Mouse (Mus musculus) bone marrow macrophage, adult 2 months (primary cell): ENCODE results near the gene Zfp143. TPM values are rescaled to one million over a fixed set of nuclear protein-coding genes. Genes with fewer than 3 reads are reported as not detected.

Source experiments
- H3K27ac ChIP-seq: 2 replicates; pipeline ENCODE4 v1.5.1; 2012; ENCODE audit warnings: low read depth, low read length; ENCODE audit not compliant: insufficient read depth
- H3K4me1 ChIP-seq: 2 replicates; pipeline ENCODE4 v1.6.1; 2012; ENCODE audit warnings: low read length; ENCODE audit not compliant: control insufficient read depth, insufficient read depth
- H3K4me3 ChIP-seq: 2 replicates; pipeline ENCODE4 v1.5.1; 2012; ENCODE audit warnings: mild to moderate bottlenecking, low read length, moderate library complexity; ENCODE audit not compliant: insufficient read depth
- CTCF ChIP-seq: IDR thresholded peaks from 2 replicates; pipeline ENCODE4 v1.5.1; 2012; ENCODE audit warnings: low read depth, mild to moderate bottlenecking, low read length, moderate library complexity
- POLR2A ChIP-seq: IDR thresholded peaks from 2 replicates; pipeline ENCODE4 v1.6.1; 2012; ENCODE audit warnings: mild to moderate bottlenecking, low read depth, low read length, borderline replicate concordance
- polyA plus RNA-seq: library from polyadenylated mRNA; stranded (reverse); fragments of >200 nt; gene quantifications from 2 replicates; pipeline ENCODE4 v1.2.4, GENCODE M21; 2012; ENCODE audit not compliant: missing spikeins, insufficient read depth, insufficient read length

Gene Zfp143
- polyA plus RNA-seq, 1 experiment = 17.4 TPM

- Histone ChIP-seq H3K4me3 (no peak overlapping the region), H3K4me1 (0 out of 2 replicates have a peak, but pooled peaks cover 2% of the 10 kb centered on the region), H3K27ac (no peak overlapping the region)
- no peak for TF ChIP-seq CTCF
Observed at GRCm38 (mm10) chr7:110087914-110088313, 26.9 kb downstream of the Zfp143 start.

DNA sequence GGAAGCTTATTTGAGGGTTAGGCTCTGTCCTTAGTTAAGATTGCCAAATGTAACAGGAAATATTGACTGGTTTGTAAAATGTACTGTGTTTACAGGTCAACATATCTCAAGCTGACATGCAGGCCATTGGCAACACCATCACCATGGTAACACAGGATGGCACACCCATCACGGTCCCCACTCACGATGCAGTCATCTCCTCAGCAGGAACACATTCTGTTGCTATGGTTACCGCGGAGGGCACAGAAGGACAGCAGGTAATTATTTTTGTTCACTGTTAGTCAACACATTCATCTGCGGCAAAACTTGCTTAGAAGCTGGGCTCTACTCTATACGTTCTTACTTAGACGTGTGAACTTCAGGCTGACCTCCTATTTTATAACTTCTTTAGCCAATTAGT is 30.7 kb downstream of the Zfp143 start:
- H3K4me1 ChIP-seq = 0 out of 2 replicates have a peak, but pooled peaks cover 2% of the 10 kb centered on the region
- no peak overlapping the region for H3K27ac ChIP-seq
- no peak overlapping the region for H3K4me3 ChIP-seq
- TF ChIP-seq POLR2A = no peak
- no peak for TF ChIP-seq CTCF

- TF ChIP-seq CTCF (no peak), POLR2A (no peak)
Observed at GRCm38 (mm10) chr7:110096332-110096731, 35.3 kb downstream of the Zfp143 start.

DNA sequence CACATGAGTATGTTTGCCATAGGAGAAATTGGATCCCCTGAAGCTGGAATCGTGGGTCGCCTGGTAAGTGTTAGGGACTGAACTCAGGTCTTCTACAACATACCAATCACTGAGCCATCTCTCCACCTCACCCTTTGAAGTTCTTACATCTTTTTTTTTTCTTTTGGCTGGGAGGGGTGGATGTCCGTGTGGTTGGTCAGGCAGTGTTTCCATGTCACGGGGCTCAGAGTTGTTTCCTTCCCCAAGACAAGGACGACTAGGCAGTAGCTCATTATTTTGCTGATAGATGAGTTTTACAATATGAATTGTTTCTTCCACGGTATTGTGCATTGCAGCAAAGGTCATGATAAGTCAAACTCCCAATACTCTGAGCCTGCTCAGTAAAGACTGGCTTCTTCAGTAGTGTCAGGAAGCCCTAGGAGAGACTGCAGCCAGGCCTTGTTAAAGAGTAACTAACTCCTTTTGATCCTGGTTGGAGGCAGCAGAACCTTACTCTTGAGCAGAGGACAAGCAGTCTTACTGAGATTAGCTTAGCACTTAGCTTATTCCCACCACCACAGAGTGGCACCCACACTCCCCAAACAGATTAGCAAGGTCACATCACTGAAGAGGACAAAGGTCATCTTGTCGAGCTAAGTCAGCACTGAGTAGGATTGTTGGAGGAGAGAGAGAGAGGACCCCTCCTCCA is 36.2 kb downstream of the Zfp143 start:
- H3K4me3 ChIP-seq = no peak overlapping the region
- H3K27ac ChIP-seq = peak overlapping the region; percentile 33
- TF ChIP-seq POLR2A (no peak), CTCF (no peak)
- peaks cover 7% of the 10 kb centered on the region for H3K4me1 ChIP-seq

More at GRCm38 (mm10) chr7:110096332-110096731, 35.3 kb downstream of the Zfp143 start:
- Histone ChIP-seq H3K27ac (no peak overlapping the region), H3K4me1 (peaks cover 7% of the 10 kb centered on the region), H3K4me3 (no peak overlapping the region)

DNA sequence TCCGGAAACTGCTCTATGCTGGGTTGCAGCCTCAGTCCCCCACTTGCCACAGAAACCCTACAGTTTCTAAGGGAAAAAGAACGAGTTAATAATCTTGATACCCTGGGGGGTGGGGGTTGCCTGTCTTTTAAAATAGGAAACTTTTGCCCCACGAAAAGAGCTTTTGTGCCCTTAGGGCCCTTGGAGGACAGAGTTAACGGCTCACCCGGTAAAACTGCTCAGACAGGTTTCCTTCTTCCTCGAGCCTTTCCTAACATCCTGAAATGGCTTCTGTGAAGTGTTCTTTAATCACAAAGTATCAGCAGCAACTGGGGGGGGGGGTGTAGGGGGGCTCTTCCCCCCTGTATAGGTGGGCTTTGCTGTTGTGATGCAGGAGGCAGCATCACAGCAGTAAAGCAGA is 39.8 kb downstream of the Zfp143 start:
- TF ChIP-seq CTCF (no peak), POLR2A (no peak)
- H3K4me3 ChIP-seq = no peak overlapping the region

DNA sequence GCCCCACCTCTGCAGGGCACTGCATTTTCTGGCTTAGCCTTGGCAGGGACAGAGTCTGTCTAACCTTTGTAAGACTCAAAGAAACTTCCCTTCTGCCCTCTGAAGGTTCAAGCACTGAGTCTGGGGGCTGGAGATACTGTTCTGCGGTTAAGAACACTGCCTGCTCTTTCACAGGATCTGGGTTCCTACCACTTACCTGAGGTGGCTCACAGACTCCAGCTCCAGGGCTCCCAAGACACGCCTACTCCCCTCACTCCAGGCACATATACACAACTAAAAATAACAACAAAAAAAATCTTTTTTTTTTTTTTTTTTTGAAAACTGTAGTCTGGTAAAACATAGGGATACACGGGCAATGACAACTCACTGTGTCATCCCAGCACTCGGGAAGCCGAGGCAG is 40.2 kb downstream of the Zfp143 start:
- H3K4me3 ChIP-seq = no peak overlapping the region
- no peak for TF ChIP-seq CTCF
- no peak for TF ChIP-seq POLR2A
- no peak overlapping the region for H3K27ac ChIP-seq
- peaks cover 7% of the 10 kb centered on the region for H3K4me1 ChIP-seq

More for the DNA sequence above, 39.8 kb downstream of the Zfp143 start:
- no peak overlapping the region for H3K27ac ChIP-seq
- H3K4me1 ChIP-seq = peaks cover 7% of the 10 kb centered on the region

- no peak overlapping the region for H3K4me3 ChIP-seq
- peaks cover 9% of the 10 kb centered on the region for H3K4me1 ChIP-seq
- TF ChIP-seq CTCF = no peak
- TF ChIP-seq POLR2A = no peak
Observed at GRCm38 (mm10) chr7:110105041-110105440, 44.0 kb downstream of the Zfp143 start.

DNA sequence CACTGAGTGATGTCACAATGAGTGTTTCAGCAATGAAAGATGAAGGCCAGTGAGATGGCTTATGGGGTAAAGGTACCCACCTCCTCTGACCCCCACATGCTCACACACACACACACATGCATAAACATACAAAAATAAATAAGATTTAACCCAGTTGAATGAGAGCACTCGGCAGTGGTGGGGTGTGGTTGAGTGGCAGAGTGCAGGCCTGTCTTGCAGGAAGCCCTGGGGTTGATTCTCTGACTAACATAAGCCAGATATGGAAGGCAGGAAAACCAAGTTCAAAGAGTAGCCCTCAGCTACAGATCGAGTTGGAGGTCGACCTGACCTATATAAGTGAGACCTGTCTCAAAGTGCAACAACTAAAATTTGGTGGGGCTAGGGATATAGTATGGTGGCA is 45.6 kb downstream of the Zfp143 start:
- peaks cover 12% of the 10 kb centered on the region for H3K4me1 ChIP-seq
- H3K27ac ChIP-seq = no peak overlapping the region
- no peak overlapping the region for H3K4me3 ChIP-seq
- TF ChIP-seq POLR2A (no peak), CTCF (no peak)

More at GRCm38 (mm10) chr7:110105041-110105440, 44.0 kb downstream of the Zfp143 start:
- no peak overlapping the region for H3K27ac ChIP-seq

- Histone ChIP-seq H3K4me3 (peak overlapping the region; percentile 35; the same call in 1 of the 2 replicates), H3K27ac (peak overlapping the region; percentile 75), H3K4me1 (peaks cover 12% of the 10 kb centered on the region)
Observed at GRCm38 (mm10) chr7:110108524-110108923, 47.5 kb downstream of the Zfp143 start.

GRCm38 (mm10) chr7:110108967-110109610 is 48.1 kb downstream of the Zfp143 start:
- Histone ChIP-seq H3K4me1 (peaks cover 15% of the 10 kb centered on the region), H3K27ac (peak overlapping the region; percentile 75), H3K4me3 (peak overlapping the region; percentile 35)
- TF ChIP-seq POLR2A (no peak), CTCF (no peak)
